Mouse (Mus musculus): ENCODE data around the gene Arhgef3.

GRCm38 (mm10) chr14:27269836-27270235 is 155.1 kb downstream of the Arhgef3 start:
- TF ChIP-seq CHD2 (IDR thresholded peaks at IDR 0.05; ENCODE audit: low read depth, low read length) (no peak), ZNF384 (IDR thresholded peaks at IDR 0.05; ENCODE audit: low read depth, low read length) (no peak), MAFK (IDR thresholded peaks at IDR 0.05; ENCODE audit: insufficient read depth, low read depth, low read length) (no peak), HCFC1 (IDR thresholded peaks at IDR 0.05; ENCODE audit: borderline replicate concordance, insufficient read depth, low read length) (no peak)

Measured in ES-E14 (cell line).